Mouse (Mus musculus): ENCODE measurements around the gene Grk1.

DNA sequence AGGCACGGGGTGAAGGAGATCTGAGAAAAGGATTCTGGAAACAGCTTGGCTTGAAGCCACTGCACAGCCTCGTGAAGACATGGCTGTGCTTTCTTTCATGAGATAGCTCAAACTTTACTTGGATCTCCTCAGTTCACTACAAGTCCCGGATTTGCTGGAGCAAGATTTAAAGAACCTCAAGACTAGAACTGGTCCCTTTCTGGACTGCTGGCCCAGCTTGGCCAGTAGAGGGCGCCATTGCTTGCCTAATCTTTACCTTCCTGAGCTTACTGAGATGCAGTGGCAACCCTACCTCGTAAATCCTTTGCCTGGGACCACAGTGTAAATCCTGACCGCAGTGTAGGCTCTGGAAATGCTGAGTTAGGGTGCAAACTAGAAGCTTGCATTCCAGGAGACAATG lies 6.7 kb downstream of the Grk1 start:
- TF ChIP-seq CTCF (conservative IDR thresholded peaks at IDR 0.05; ENCODE audit: low read length) (peak; percentile 98), POU5F1 (IDR thresholded peaks at IDR 0.05; ENCODE audit: borderline replicate concordance, low read length) (no peak), NANOG (IDR thresholded peaks at IDR 0.05; ENCODE audit: borderline replicate concordance, low read length) (no peak)

Measured in E14TG2a.4 (cell line).